In the genomic region with DNA sequence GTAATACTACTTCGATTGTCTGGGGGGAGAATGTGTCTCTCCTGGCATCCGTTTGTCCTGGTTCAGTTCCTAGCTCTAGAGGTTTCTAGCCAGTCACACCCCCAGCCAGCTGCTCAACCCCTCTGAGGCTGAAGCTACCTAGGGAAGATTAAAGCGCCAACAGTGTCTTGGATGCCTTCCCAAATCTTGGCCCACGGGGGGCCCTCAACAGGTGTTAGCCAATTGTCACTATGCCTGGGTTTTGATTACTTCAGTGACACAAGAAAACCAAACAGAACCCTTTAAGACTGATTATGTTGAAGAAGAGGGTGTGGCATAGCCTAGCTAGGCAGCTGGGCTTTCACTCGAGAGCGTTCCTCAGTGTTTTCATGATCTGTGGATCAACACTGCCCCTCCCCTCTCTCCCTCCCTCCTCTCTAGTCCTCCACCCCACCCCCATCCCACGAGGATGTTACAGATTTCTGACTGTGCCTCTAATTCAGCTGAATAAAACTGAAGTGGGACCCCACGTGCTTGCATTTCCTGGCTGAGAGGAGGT, we compare ENCODE assay signal across 8 mouse cellular contexts. TPM values are rescaled to one million over a fixed set of nuclear protein-coding genes. Genes with fewer than 3 reads are reported as not detected.
DNase-seq lines count a peak whose midpoint lies in the region; ATAC-seq and TF ChIP-seq lines count a peak whose summit lies in the region.

No protein-coding gene starts in this region.

- H3K27ac ChIP-seq in bone marrow macrophage, adult 2 months (ENCODE audit: insufficient read depth, low read depth, low read length): peak overlapping the region; percentile 64
- H3K27ac ChIP-seq in forebrain, embryonic 14.5 days (ENCODE audit: low read depth, low read length): peak overlapping the region; percentile 68; the same call in 1 of the 2 replicates
- peak overlapping the region; percentile 70; the same call in 1 of the 2 replicates for H3K27ac ChIP-seq in intestine, embryonic 15.5 days

- TF ChIP-seq POLR2A in bone marrow macrophage, adult 2 months (IDR thresholded peaks at IDR 0.05; ENCODE audit: borderline replicate concordance, low read depth, low read length): no peak

- TF ChIP-seq CTCF in bone marrow macrophage, adult 2 months (IDR thresholded peaks at IDR 0.05; ENCODE audit: low read depth, low read length): peak; percentile 9; the same call in 1 of the 2 replicates

- peaks cover 15% of the 10 kb centered on the region for H3K4me1 ChIP-seq in bone marrow macrophage, adult 2 months (ENCODE audit: control insufficient read depth, insufficient read depth, low read length)
- peaks cover 17% of the 10 kb centered on the region for H3K4me1 ChIP-seq in forebrain, embryonic 14.5 days (ENCODE audit: control insufficient read depth, insufficient read depth, low read length)
- peaks cover 15% of the 10 kb centered on the region for H3K4me1 ChIP-seq in intestine, embryonic 15.5 days (replicated peaks)

- H3K36me3 ChIP-seq in forebrain, embryonic 14.5 days (ENCODE audit: control insufficient read depth, insufficient read depth, low read length): no peaks in the 10 kb centered on the region
- no peaks in the 10 kb centered on the region for H3K36me3 ChIP-seq in intestine, embryonic 15.5 days

- H3K27me3 ChIP-seq in forebrain, embryonic 14.5 days (replicated peaks; ENCODE audit: control insufficient read depth, insufficient read depth, low read length): peaks cover 3% of the 10 kb centered on the region; the same call in 1 of the 2 replicates
- no peaks in the 10 kb centered on the region for H3K27me3 ChIP-seq in intestine, embryonic 15.5 days (replicated peaks)

- no peaks in the 10 kb centered on the region for H3K9me3 ChIP-seq in forebrain, embryonic 14.5 days (replicated peaks; ENCODE audit: control insufficient read depth, low read length)
- no peaks in the 10 kb centered on the region for H3K9me3 ChIP-seq in intestine, embryonic 15.5 days

- 2% methylated on average over 8 of the region's 8 CpGs for WGBS in forebrain, embryonic 14.5 days
- 4% methylated on average over 8 of the region's 8 CpGs for WGBS in intestine, embryonic 15.5 days

- H3K4me3 ChIP-seq in bone marrow macrophage, adult 2 months (ENCODE audit: insufficient read depth, low read length): peak overlapping the region; percentile 64
- peak overlapping the region; percentile 37 for H3K4me3 ChIP-seq in forebrain, embryonic 14.5 days (ENCODE audit: low read depth, low read length)
- peak overlapping the region; percentile 41 for H3K4me3 ChIP-seq in intestine, embryonic 15.5 days (replicated peaks)

- peak; percentile 61 for ATAC-seq in forebrain, embryonic 14.5 days
- ATAC-seq in intestine, embryonic 15.5 days: peak; percentile 65

- peak overlapping the region; percentile 75 for H3K4me2 ChIP-seq in forebrain, embryonic 14.5 days (ENCODE audit: low read length)
- H3K4me2 ChIP-seq in intestine, embryonic 15.5 days (replicated peaks): peak overlapping the region; percentile 89

- H3K9ac ChIP-seq in forebrain, embryonic 14.5 days (ENCODE audit: low read length): peak overlapping the region; percentile 70
- H3K9ac ChIP-seq in intestine, embryonic 15.5 days: peak overlapping the region; percentile 50; the same call in 1 of the 2 replicates

- DNase-seq in gastrocnemius, adult 18-20 months (ENCODE audit: low spot score): peak; percentile 17
- no peak for DNase-seq in gastrocnemius, postnatal 25 days
- peak; percentile 59 for DNase-seq in forebrain, embryonic 14.5 days (ENCODE audit: low spot score)
- peak; percentile 70 for DNase-seq in lung, postnatal 10 days
- DNase-seq in retina, postnatal 1 day: peak; percentile 56
- DNase-seq in adrenal gland, postnatal 4 days (ENCODE audit: low spot score in 2 of 2): no peak

RNA-seq across cellular contexts. Expression of gene Rnf7, which starts 40.1 kb away (rescaled TPM):
- 10 to 100 TPM; 63.8 to 71.8 TPM for total RNA-seq in gastrocnemius, adult 18-20 months (2021)
- total RNA-seq in gastrocnemius, postnatal 25 days (2021): 10 to 100 TPM; 62.9 to 65.7 TPM
- 96.4 and 109 TPM in 2 replicates for polyA plus RNA-seq in bone marrow macrophage, adult 2 months (2012; ENCODE audit: insufficient read depth, insufficient read length, missing spikeins)
- polyA plus RNA-seq in forebrain, embryonic 14.5 days (2014; fragmentation: Nextera tagmentation; extraction: Ambion mirVana): 228 and 271 TPM in 2 replicates
- polyA plus RNA-seq in intestine, embryonic 15.5 days (2015; fragmentation: Nextera tagmentation; extraction: Ambion mirVana): 169 and 183 TPM in 2 replicates
- total RNA-seq in adrenal gland, postnatal 4 days (2021): 10 to 100 TPM; 84.7 to 89.5 TPM

Comparison
In these comparisons a context has a peak if more than half of its experiments do, and no peak if none do; other contexts are left out.
1. DNase-seq: peak in gastrocnemius, adult 18-20 months (single experiment), forebrain, embryonic 14.5 days (single experiment), lung, postnatal 10 days (single experiment) and retina, postnatal 1 day (single experiment); none in gastrocnemius, postnatal 25 days (single experiment) and adrenal gland, postnatal 4 days (0 of 2).
2. Peak in every context shown above with its lines, with median percentiles within 50 percentile points of each other: H3K27ac ChIP-seq and H3K4me3 ChIP-seq.